Mouse (Mus musculus) limb, embryonic 13.5 days (tissue): ENCODE data around the gene Tapbpl. TPM values are rescaled to one million over a fixed set of nuclear protein-coding genes. Genes with fewer than 3 reads are reported as not detected.

Source experiments
- ATAC-seq: fragments of 200-750 bp; cut with Nextera tagmentation; 2 replicates; pipeline ENCODE4 v1.8.0; 2017; ENCODE audit warnings: low read depth, moderate number of reproducible peaks, moderate TSS enrichment; ENCODE audit not compliant: low FRiP score
- H3K27ac ChIP-seq: fragments of 300-500 bp; sonication (generic); 2 replicates; pipeline ENCODE4 v1.5.1; 2015; ENCODE audit warnings: inconsistent platforms, mild to moderate bottlenecking, moderate library complexity
- H3K27me3 ChIP-seq: fragments of 300-500 bp; sonication (generic); 2 replicates; pipeline ENCODE4 v1.6.1; 2015; ENCODE audit warnings: mild to moderate bottlenecking, inconsistent platforms
- H3K36me3 ChIP-seq: fragments of 300-500 bp; sonication (generic); 2 replicates; pipeline ENCODE4 v1.6.1; 2015; ENCODE audit warnings: inconsistent platforms, mild to moderate bottlenecking, moderate library complexity
- H3K4me1 ChIP-seq: fragments of 300-500 bp; sonication (generic); 2 replicates; pipeline ENCODE4 v1.6.1; 2015; ENCODE audit warnings: inconsistent platforms
- H3K4me2 ChIP-seq: fragments of 300-500 bp; sonication (generic); replicated peaks from 2 replicates; pipeline ENCODE4 v1.6.1; 2015; ENCODE audit warnings: inconsistent platforms, mild to moderate bottlenecking, moderate library complexity
- H3K4me3 ChIP-seq: fragments of 300-500 bp; sonication (generic); 2 replicates; pipeline ENCODE4 v1.5.1; 2015; ENCODE audit warnings: moderate library complexity, mild to moderate bottlenecking, inconsistent platforms
- H3K9ac ChIP-seq: fragments of 300-500 bp; sonication (generic); 2 replicates; pipeline ENCODE4 v1.6.1; 2015; ENCODE audit warnings: mild to moderate bottlenecking, inconsistent platforms
- H3K9me3 ChIP-seq: fragments of 300-500 bp; sonication (generic); 2 replicates; pipeline ENCODE4 v1.6.1; 2016; ENCODE audit warnings: inconsistent platforms
- WGBS: fragments of 180-500 bp; shearing (Covaris S2); methylation state at CpG from one replicate; pipeline ENCODE4 v1.1.7; 2015; 5-methylcytosine and 5-hydroxymethylcytosine counted together
- polyA plus RNA-seq: library from polyadenylated mRNA; unstranded; fragments of >200 nt; fragmentation: Nextera tagmentation; extraction: Ambion mirVana; gene quantifications from 2 replicates; pipeline ENCODE4 v1.2.1, GENCODE M21; 2015

The Tapbpl gene
- polyA plus RNA-seq, 1 experiment from 2014 or later, result 3.2 TPM

DNA sequence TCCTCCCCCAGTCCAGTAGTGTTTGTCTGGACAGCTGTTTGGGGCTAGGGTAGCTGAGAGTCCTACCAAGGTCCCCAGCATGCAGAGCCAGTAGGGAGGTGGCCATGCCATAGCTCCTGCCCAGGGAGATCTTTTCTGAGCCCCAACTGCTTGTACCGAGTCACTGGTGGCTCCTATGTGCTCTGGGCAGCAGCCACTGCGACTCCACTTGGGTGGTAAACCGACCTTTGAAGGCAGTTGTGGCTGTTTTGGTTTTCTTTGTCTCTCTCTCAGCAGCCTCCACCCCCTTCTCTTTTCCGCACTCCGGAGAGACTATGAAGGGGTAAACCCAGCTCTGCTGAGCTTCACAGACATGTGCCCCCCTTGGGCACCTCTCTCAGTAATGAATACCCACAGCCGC is 5.1 kb upstream of the Tapbpl start, which contains the start of gene Cd27:
Gene Cd27, minus strand, starts transcription at position 229 of the 400 bp plus-strand sequence.
- Histone ChIP-seq H3K4me1 (peaks cover 15% of the 10 kb centered on the region), H3K4me2 (no peak within 1 kb of the TSS), H3K9me3 (no peaks in the 10 kb centered on the region), H3K9ac (no peak within 1 kb of the TSS), H3K27me3 (no peaks in the 10 kb centered on the region), H3K27ac (no peak within 1 kb of the TSS), H3K36me3 (no peaks in the 10 kb centered on the region), H3K4me3 (no peak within 1 kb of the TSS)
- 50% methylated on average over 6 of the region's 6 CpGs for WGBS
- ATAC-seq, result no peak

DNA sequence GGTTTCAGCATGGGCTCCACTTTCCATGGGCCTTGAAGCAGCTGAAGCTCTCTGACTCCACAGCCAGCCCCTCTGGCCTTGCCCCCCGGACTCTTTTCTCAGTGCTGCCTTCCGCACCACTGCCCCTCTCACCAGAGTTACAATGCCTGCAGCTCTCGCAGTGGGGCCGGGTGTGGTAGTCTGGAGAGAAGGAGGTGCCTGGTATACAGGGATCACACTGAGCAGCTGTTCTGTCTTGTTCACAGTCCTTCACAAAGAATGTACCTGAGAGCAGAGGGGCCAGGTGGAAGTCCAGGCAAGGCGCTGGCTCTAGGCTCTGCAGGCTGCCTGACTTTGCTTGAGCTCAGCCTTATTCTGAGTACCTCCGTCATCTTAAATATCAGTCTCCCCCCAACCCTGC is 4.7 kb upstream of the Tapbpl start:
- ATAC-seq, result no peak
- no peaks in the 10 kb centered on the region for H3K36me3 ChIP-seq
- H3K27me3 ChIP-seq, result no peaks in the 10 kb centered on the region
- no peak overlapping the region for H3K4me2 ChIP-seq
- WGBS, result 76% methylated on average over 6 of the region's 6 CpGs
- H3K4me1 ChIP-seq, result peaks cover 19% of the 10 kb centered on the region
- no peak overlapping the region for H3K9ac ChIP-seq
- H3K27ac ChIP-seq, result no peak overlapping the region
- H3K9me3 ChIP-seq, result no peaks in the 10 kb centered on the region
- no peak overlapping the region for H3K4me3 ChIP-seq

DNA sequence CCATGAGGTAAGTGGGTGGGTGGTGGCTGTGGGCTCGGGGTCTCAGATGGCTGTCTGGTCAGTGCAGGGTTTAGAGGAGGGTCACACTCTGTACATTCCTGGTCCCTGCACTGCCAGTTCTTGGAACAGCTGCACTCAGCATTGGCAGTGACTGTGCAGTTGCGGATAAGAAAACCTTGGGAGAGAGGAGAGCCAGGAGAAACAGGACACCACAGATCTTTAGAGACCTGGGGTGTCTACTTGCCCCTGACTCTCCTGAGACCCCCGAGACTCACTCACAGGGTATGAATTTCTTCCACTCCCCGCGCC is 2.8 kb upstream of the Tapbpl start:
- H3K4me2 ChIP-seq, result no peak overlapping the region
- peak; percentile 51 for ATAC-seq

DNA sequence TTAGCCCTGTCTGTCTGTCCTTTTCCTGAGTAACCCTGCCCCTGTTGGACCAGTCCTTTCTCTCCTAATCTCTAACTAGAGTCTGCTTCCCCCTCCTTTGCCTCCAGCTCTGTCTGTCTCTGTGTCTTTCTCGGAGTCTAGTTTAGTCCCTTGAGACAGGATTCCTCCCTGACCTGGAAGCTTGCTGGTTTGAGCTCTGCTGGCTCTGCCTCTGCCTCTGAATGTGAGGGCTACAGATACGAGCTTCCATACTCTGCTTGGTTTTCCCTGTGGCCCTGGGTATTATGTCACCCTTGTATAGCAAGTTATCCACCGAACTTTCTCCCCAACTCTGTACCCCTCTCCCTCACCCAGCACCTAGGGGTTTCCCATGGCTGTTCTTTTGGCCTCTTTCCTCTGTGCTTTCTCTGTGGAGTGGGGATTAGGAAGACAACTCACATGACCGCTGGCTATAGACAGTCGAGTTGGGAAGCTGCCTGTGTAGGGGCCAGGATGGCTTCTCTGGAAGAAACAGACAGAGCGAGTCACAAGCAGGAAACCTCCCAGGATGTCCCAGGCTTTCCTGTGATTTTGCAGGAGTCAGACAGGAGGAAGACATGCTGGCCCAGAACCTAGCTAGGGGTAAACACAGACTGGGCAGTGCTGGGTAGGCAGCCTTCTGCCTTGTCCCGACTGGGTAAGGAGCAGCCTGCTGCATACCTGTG is 2.3 kb upstream of the Tapbpl start:
- Histone ChIP-seq H3K4me2 (no peak overlapping the region), H3K9ac (no peak overlapping the region), H3K36me3 (no peaks in the 10 kb centered on the region), H3K27me3 (no peaks in the 10 kb centered on the region), H3K27ac (no peak overlapping the region), H3K4me1 (peaks cover 28% of the 10 kb centered on the region), H3K4me3 (no peak overlapping the region), H3K9me3 (no peaks in the 10 kb centered on the region)
- 53% methylated on average over 7 of the region's 7 CpGs for WGBS
- no peak for ATAC-seq

More for the DNA sequence above, 2.8 kb upstream of the Tapbpl start:
- no peak overlapping the region for H3K27ac ChIP-seq
- H3K4me1 ChIP-seq, result peaks cover 28% of the 10 kb centered on the region
- H3K9me3 ChIP-seq, result no peaks in the 10 kb centered on the region
- H3K4me3 ChIP-seq, result no peak overlapping the region
- H3K9ac ChIP-seq, result no peak overlapping the region
- WGBS, result 64% methylated on average over 5 of the region's 5 CpGs
- no peaks in the 10 kb centered on the region for H3K36me3 ChIP-seq
- H3K27me3 ChIP-seq, result no peaks in the 10 kb centered on the region

DNA sequence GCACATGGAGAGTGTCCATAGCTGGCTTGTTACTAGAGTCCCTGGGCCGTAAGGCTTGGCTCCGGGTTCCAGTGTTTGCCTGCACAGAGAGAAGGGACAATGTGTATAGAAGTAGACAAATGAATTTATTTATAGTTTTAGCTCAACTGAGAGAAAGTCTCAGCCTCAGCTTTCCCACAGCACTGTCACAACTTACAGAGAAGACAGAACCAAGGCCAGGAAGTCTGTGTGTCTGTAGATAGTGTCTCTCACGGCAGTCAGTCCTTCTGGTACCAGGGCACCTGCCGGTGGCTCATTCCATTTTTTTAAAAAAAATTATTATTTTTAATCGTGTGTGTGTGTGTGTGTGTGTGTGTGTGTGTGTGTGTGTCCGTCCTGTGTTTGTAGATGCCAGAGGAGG is 856 bp upstream of the Tapbpl start:
- H3K4me2 ChIP-seq, result peak overlapping the region; percentile 91; the same call in 1 of the 2 replicates
- no peaks in the 10 kb centered on the region for H3K36me3 ChIP-seq
- peaks cover 28% of the 10 kb centered on the region for H3K4me1 ChIP-seq
- no peaks in the 10 kb centered on the region for H3K9me3 ChIP-seq
- H3K27ac ChIP-seq, result no peak overlapping the region
- ATAC-seq, result no peak
- H3K4me3 ChIP-seq, result no peak overlapping the region
- no peak overlapping the region for H3K9ac ChIP-seq
- WGBS, result 82% methylated on average over 6 of the region's 6 CpGs
- H3K27me3 ChIP-seq, result no peaks in the 10 kb centered on the region

DNA sequence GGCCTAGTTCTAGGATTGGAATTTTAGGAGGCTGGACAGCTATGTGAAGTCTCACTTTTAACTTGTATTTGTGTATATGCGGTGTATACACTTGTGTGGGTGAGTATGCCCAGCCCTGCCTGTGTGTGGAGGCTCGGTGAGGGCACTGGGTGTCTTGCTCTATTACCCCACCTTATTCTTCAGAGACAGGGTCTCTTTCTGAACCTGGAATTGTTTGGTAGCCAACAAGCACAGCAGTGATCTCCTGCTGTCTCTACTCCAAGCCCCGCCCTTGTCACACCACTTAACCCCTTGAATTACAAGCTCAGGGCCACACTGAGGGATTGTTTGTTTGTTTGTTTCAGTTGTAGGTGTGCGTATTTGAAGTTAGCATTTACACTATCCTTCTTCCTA is 381 bp upstream of the Tapbpl start:
- H3K9me3 ChIP-seq, result no peaks in the 10 kb centered on the region
- H3K27me3 ChIP-seq, result no peaks in the 10 kb centered on the region
- H3K27ac ChIP-seq, result no peak overlapping the region
- WGBS, result 51% methylated on average over 4 of the region's 4 CpGs
- peaks cover 28% of the 10 kb centered on the region for H3K4me1 ChIP-seq
- peak overlapping the region; percentile 74 for H3K9ac ChIP-seq
- peak overlapping the region; percentile 50 for H3K4me3 ChIP-seq
- no peak for ATAC-seq
- peak overlapping the region; percentile 91 for H3K4me2 ChIP-seq
- no peaks in the 10 kb centered on the region for H3K36me3 ChIP-seq

DNA sequence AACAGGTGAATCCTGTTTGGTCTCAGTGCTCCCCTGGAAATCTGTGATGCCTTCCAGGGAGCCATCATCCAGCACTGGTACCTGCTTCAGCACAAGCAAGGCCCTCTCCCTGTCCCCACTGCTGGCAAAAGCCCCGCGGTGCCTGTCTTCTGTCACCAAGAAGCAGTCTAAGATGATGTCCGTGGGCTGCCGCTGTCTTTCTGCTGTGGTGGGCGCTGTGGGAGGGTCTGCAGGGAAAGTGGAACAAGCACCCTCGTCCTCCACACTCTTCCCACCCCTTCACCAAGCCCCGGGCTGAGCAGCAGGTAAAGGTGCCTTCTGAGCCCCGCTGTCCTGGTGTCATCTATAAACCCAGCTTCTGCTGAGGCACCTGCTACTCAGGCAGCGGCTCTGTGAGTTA is 1.1 kb downstream of the Tapbpl start:
- ATAC-seq, result no peak
- H3K4me3 ChIP-seq, result no peak overlapping the region
- peak overlapping the region; percentile 91 for H3K4me2 ChIP-seq
- H3K36me3 ChIP-seq, result no peaks in the 10 kb centered on the region; the same call in 1 of the 2 replicates
- H3K4me1 ChIP-seq, result peaks cover 28% of the 10 kb centered on the region
- 66% methylated on average over 9 of the region's 9 CpGs for WGBS
- no peaks in the 10 kb centered on the region for H3K27me3 ChIP-seq
- no peaks in the 10 kb centered on the region for H3K9me3 ChIP-seq
- H3K9ac ChIP-seq, result no peak overlapping the region
- H3K27ac ChIP-seq, result no peak overlapping the region

DNA sequence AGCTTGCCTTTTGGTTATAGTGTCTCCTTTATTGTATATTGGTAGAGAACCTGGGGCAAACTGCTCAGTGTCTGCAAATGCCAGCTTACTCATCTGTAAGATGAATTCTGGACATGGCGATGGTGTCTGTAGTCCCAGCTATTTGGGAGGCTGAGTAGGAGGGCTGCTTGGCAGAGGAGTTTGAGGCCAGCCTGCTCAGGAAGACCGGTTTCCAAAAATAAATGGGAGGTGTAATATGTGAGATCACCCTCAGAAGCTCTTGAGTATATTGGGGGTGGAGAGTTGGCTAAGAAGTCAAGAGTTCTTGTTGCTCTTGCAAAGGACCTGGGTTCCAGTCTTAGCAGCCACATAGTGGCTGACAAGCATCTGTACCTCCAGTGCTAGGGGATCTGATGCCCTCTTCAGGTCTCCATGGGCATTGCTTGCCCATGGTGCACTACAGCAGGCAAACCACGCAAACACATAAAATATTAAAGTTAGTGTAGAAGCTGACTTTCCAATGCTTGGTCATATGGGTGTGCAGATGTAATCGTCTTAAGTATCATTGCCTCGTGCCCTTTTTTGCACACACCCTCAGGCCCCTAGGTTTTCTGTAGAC is 6.0 kb downstream of the Tapbpl start:
- peaks cover 2% of the 10 kb centered on the region; the same call in 1 of the 2 replicates for H3K4me1 ChIP-seq
- H3K4me2 ChIP-seq, result no peak overlapping the region
- H3K27me3 ChIP-seq, result no peaks in the 10 kb centered on the region
- 83% methylated on average over 5 of the region's 5 CpGs for WGBS
- no peak for ATAC-seq
- H3K4me3 ChIP-seq, result no peak overlapping the region
- H3K36me3 ChIP-seq, result peaks cover 13% of the 10 kb centered on the region
- no peak overlapping the region for H3K27ac ChIP-seq
- H3K9ac ChIP-seq, result no peak overlapping the region
- no peaks in the 10 kb centered on the region for H3K9me3 ChIP-seq

DNA sequence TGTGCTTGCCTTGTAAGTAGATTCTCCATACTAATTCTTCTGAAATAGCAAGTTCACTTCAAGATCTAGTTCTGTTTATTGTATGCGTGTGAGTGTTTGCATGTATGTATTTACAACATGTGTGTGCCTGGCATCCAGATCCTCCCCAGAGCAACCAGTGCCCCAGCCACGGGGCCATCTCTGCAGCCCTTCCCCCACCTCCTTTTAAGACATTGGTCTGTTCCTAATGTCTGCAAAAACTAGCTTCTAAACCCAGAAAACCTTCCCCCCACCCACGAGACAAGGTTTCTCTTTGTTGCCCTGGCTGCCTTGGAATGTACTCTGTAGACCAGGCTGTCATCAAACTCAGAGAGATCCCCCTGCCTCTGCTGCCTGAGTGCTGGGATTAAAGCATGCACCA is 9.1 kb downstream of the Tapbpl start:
- H3K27ac ChIP-seq, result no peak overlapping the region
- H3K27me3 ChIP-seq, result no peaks in the 10 kb centered on the region
- H3K4me2 ChIP-seq, result no peak overlapping the region
- no peak for ATAC-seq
- H3K4me3 ChIP-seq, result no peak overlapping the region
- peaks cover 13% of the 10 kb centered on the region for H3K36me3 ChIP-seq
- H3K9ac ChIP-seq, result no peak overlapping the region
- 73% methylated on average over 3 of the region's 3 CpGs for WGBS
- H3K4me1 ChIP-seq, result no peaks in the 10 kb centered on the region
- no peaks in the 10 kb centered on the region for H3K9me3 ChIP-seq

DNA sequence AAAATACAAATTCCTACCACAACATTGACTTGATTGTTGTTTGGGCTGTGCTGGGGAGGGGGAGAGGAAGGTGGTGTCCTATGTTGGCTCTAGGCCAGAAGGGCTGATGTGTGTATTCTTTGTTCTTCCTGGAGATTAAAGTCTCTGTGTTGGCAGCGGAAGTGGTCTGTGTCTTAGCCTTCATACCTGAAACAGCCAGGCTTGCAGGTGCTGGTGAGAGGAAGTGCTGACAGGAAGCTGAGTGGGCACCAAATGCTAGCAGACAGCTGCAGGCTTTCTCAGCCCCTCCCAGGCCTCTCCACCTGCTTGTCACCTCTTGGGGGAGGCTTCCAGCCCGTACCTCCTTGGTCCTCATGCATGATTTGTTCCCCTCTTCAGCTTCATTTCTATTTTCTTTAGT is 9.5 kb downstream of the Tapbpl start:
- no peaks in the 10 kb centered on the region for H3K9me3 ChIP-seq
- no peak for ATAC-seq
- 54% methylated on average over 2 of the region's 2 CpGs for WGBS

DNA sequence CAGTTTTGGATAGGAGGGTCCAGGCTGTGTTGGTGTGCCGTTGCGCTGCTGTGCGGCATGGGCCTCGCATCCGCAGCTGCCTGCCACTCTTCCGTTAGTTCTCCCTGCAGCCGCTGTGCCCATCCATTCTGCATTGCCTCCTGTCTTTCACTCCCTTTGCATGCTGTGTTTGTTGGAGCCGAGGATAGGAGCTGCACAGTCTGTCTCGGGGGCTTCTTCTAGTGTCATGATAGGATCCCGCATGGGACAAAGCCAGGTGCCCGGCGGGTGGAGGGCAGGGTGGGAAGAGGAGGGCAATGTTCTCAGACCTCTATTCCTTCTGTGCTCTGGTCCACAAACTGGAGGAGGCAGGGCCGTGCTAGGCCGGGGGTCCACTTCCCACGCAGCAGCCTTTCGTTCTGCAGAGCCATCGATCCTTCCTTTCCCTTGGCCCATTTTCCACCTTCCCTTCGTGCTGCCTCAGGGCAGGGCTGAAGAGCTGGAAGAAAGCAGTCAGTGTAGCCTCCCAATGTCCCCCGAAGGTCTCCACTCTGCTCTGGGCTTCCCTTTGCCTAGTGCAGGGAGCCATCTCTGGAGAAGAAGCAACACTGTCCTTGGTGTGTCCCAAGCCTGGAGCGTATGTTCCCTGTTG is 10.4 kb downstream of the Tapbpl start:
- H3K27ac ChIP-seq, result no peak overlapping the region
- no peak overlapping the region for H3K4me2 ChIP-seq
- H3K9me3 ChIP-seq, result no peaks in the 10 kb centered on the region
- ATAC-seq, result no peak
- WGBS, result 89% methylated on average over 20 of the region's 20 CpGs
- no peak overlapping the region for H3K4me3 ChIP-seq
- H3K9ac ChIP-seq, result no peak overlapping the region
- H3K36me3 ChIP-seq, result peaks cover 13% of the 10 kb centered on the region
- H3K27me3 ChIP-seq, result no peaks in the 10 kb centered on the region
- H3K4me1 ChIP-seq, result peaks cover 9% of the 10 kb centered on the region; the same call in 1 of the 2 replicates

More for the DNA sequence above, 9.5 kb downstream of the Tapbpl start:
- no peaks in the 10 kb centered on the region for H3K27me3 ChIP-seq
- no peaks in the 10 kb centered on the region for H3K4me1 ChIP-seq
- peaks cover 13% of the 10 kb centered on the region for H3K36me3 ChIP-seq
- H3K4me3 ChIP-seq, result no peak overlapping the region
- H3K4me2 ChIP-seq, result no peak overlapping the region
- no peak overlapping the region for H3K9ac ChIP-seq
- H3K27ac ChIP-seq, result no peak overlapping the region

DNA sequence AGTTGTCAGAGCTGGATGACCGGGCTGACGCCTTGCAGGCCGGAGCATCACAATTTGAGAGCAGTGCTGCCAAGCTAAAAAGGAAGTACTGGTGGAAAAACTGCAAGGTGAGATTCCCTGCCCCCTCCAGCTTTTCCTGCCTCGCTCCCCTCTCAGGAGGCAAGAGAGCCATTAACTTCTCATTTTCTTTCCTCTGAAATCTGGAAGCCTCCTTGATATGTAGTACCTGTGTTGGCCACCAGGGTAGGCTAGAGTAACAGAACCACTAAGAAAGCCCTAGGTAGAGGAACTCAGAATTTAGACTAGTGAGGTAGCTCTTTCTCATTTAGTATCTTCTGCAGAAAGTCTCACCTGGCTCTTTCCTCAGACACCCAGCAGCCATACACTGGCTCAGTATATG is 12.7 kb downstream of the Tapbpl start:
- WGBS, result 72% methylated on average over 4 of the region's 4 CpGs
- ATAC-seq, result no peak

More for the DNA sequence above, 12.7 kb downstream of the Tapbpl start:
- Histone ChIP-seq H3K9me3 (no peaks in the 10 kb centered on the region), H3K27ac (no peak overlapping the region), H3K4me2 (no peak overlapping the region), H3K27me3 (peaks cover 5% of the 10 kb centered on the region; the same call in 1 of the 2 replicates), H3K4me1 (peaks cover 13% of the 10 kb centered on the region; the same call in 1 of the 2 replicates), H3K9ac (no peak overlapping the region), H3K4me3 (no peak overlapping the region), H3K36me3 (peaks cover 5% of the 10 kb centered on the region; the same call in 1 of the 2 replicates)
